Mouse (Mus musculus): ENCODE data around the gene Defb30.

Defb30 gene

GRCm38 (mm10) chr14:63049910-63050370, at the start of gene Defb30:
Defb30 (minus strand) TSS chr14:63049960.
- in situ Hi-C loops (cut with MboI; ENCODE audit: unreplicated experiment in 2 of 2), result loop anchor here in 1 of 2 experiments (25.0 kb wide), 1 partner anchor 1012 kb away; no protein-coding TSS in a partner anchor

- in situ Hi-C loops (cut with MboI; ENCODE audit: unreplicated experiment in 2 of 2), result loop anchor here (5.0 to 25.0 kb wide), 3 partner anchors 305 to 995 kb away; no protein-coding TSS in a partner anchor
These were observed 17.9 kb upstream of the Defb30 start for GRCm38 (mm10) chr14:63067708-63068107.

- in situ Hi-C loops (cut with MboI; ENCODE audit: unreplicated experiment in 2 of 2), result loop anchor here (5.0 to 25.0 kb wide), 3 partner anchors 306 to 996 kb away; no protein-coding TSS in a partner anchor
These were observed 17.0 kb upstream of the Defb30 start for GRCm38 (mm10) chr14:63066630-63067310.

- in situ Hi-C loops (cut with MboI; ENCODE audit: unreplicated experiment in 2 of 2), result loop anchor here (5.0 to 25.0 kb wide), 3 partner anchors 307 to 997 kb away; no protein-coding TSS in a partner anchor
These were observed 15.6 kb upstream of the Defb30 start for GRCm38 (mm10) chr14:63065391-63065790.

- in situ Hi-C loops (cut with MboI; ENCODE audit: unreplicated experiment in 2 of 2), result loop anchor here (10.0 to 25.0 kb wide), 2 partner anchors 403 to 1000 kb away; no protein-coding TSS in a partner anchor
These were observed 12.4 kb upstream of the Defb30 start for GRCm38 (mm10) chr14:63062184-63062583.

- in situ Hi-C loops (cut with MboI; ENCODE audit: unreplicated experiment in 2 of 2), result loop anchor here (10.0 to 25.0 kb wide), 2 partner anchors 404 to 1002 kb away; no protein-coding TSS in a partner anchor
These were observed 10.6 kb upstream of the Defb30 start for GRCm38 (mm10) chr14:63060361-63060760.

- in situ Hi-C loops (cut with MboI; ENCODE audit: unreplicated experiment in 2 of 2), result loop anchor here in 1 of 2 experiments (5.0 to 25.0 kb wide), 2 partner anchors 743 to 1008 kb away; no protein-coding TSS in a partner anchor
These were observed 5.0 kb upstream of the Defb30 start for GRCm38 (mm10) chr14:63054729-63055128.

GRCm38 (mm10) chr14:63050769-63051168, 1.0 kb upstream of the Defb30 start:
- in situ Hi-C loops (cut with MboI; ENCODE audit: unreplicated experiment in 2 of 2), result loop anchor here in 1 of 2 experiments (25.0 kb wide), 1 partner anchor 1012 kb away; no protein-coding TSS in a partner anchor

GRCm38 (mm10) chr14:63046691-63047090, 3.1 kb downstream of the Defb30 start, which contains the start of gene Defb42:
Defb42 (plus strand) TSS chr14:63046991.
- in situ Hi-C loops (cut with MboI; ENCODE audit: unreplicated experiment in 2 of 2), result no loop called here

GRCm38 (mm10) chr14:63020524-63021156, 29.1 kb downstream of the Defb30 start:
- in situ Hi-C loops (cut with MboI; ENCODE audit: unreplicated experiment in 2 of 2), result no loop called here

GRCm38 (mm10) chr14:63014667-63015066, 35.1 kb downstream of the Defb30 start:
- in situ Hi-C loops (cut with MboI; ENCODE audit: unreplicated experiment in 2 of 2), result no loop called here

GRCm38 (mm10) chr14:63013082-63013481, 36.7 kb downstream of the Defb30 start:
- in situ Hi-C loops (cut with MboI; ENCODE audit: unreplicated experiment in 2 of 2), result no loop called here

GRCm38 (mm10) chr14:63011471-63011870, 38.3 kb downstream of the Defb30 start, which contains the start of gene Defb43:
Defb43 (plus strand) TSS chr14:63011771.
- in situ Hi-C loops (cut with MboI; ENCODE audit: unreplicated experiment in 2 of 2), result no loop called here

- in situ Hi-C loops (cut with MboI; ENCODE audit: unreplicated experiment in 2 of 2), result no loop called here
These were observed 47.2 kb downstream of the Defb30 start for GRCm38 (mm10) chr14:63002588-63002987.

- in situ Hi-C loops (cut with MboI; ENCODE audit: unreplicated experiment in 2 of 2), result no loop called here
These were observed 50.8 kb downstream of the Defb30 start for GRCm38 (mm10) chr14:62998977-62999376.

GRCm38 (mm10) chr14:62997777-62998176, 52.0 kb downstream of the Defb30 start, which contains the start of gene Defb47:
Defb47 (plus strand) TSS chr14:62998077.
- in situ Hi-C loops (cut with MboI; ENCODE audit: unreplicated experiment in 2 of 2), result no loop called here

- in situ Hi-C loops (cut with MboI; ENCODE audit: unreplicated experiment in 2 of 2), result no loop called here
These were observed 57.8 kb downstream of the Defb30 start for GRCm38 (mm10) chr14:62991849-62992510.

GRCm38 (mm10) chr14:62991271-62991670, 58.5 kb downstream of the Defb30 start:
- in situ Hi-C loops (cut with MboI; ENCODE audit: unreplicated experiment in 2 of 2), result no loop called here

GRCm38 (mm10) chr14:62984410-62984809, 65.3 kb downstream of the Defb30 start, which contains the start of gene Defb48:
Defb48 (minus strand) TSS chr14:62984510.
- in situ Hi-C loops (cut with MboI; ENCODE audit: unreplicated experiment in 2 of 2), result loop anchor here in 1 of 2 experiments (5.0 kb wide), 1 partner anchor 492 kb away; no protein-coding TSS in a partner anchor

Measured in v-Abl transformed pro-B cells (cell line).